Mouse (Mus musculus): ENCODE measurements at regions not wholly inside any gene's neighbourhood (a gene's known extent, or its start where the extent isn't known, plus 50 kb on each side); places are given as distances from the start of the nearest gene placed in this dataset.

- no peak for TF ChIP-seq MEF2A (IDR thresholded peaks at IDR 0.05; ENCODE audit: borderline replicate concordance, low read depth, low read length)
- TF ChIP-seq UBTF (IDR thresholded peaks at IDR 0.05; ENCODE audit: low read depth, low read length), result no peak
- no peak for TF ChIP-seq E2F4 (IDR thresholded peaks at IDR 0.05; ENCODE audit: insufficient replicate concordance, low read depth, low read length)
- TF ChIP-seq ELF1 (IDR thresholded peaks at IDR 0.05; ENCODE audit: low read depth, low read length), result no peak
- no peak for TF ChIP-seq SMC3 (IDR thresholded peaks at IDR 0.05; ENCODE audit: low read depth, low read length)
- dilution Hi-C loops (cut with MboI; ENCODE audit: extremely low pct_ligation_motif_present, extremely low pct_unique_long_range_greater_than_20kb, low sequenced_read_pairs), result no loop called here
- no peak overlapping the region for H3K9ac ChIP-seq (ENCODE audit: insufficient read depth, low read depth)
Observed at GRCm38 (mm10) chr11:16619736-16620135, 111.5 kb upstream of the Sec61g start.

GRCm38 (mm10) chr11:16623694-16624093, 115.4 kb upstream of the Sec61g start:
- peak; percentile 58 for TF ChIP-seq SMC3 (IDR thresholded peaks at IDR 0.05; ENCODE audit: low read depth, low read length)
- no peak for TF ChIP-seq USF2 (conservative IDR thresholded peaks at IDR 0.05; ENCODE audit: low read depth, low read length)
- no peak for TF ChIP-seq UBTF (IDR thresholded peaks at IDR 0.05; ENCODE audit: low read depth, low read length)
- no peak for TF ChIP-seq JUN (IDR thresholded peaks at IDR 0.05; ENCODE audit: insufficient read depth, low read depth, low read length)
- TF ChIP-seq POLR2AphosphoS2 (IDR thresholded peaks at IDR 0.05; ENCODE audit: low read depth, low read length), result no peak
- no peak for TF ChIP-seq NELFE (IDR thresholded peaks at IDR 0.05; ENCODE audit: low read depth, low read length)
- no peak for TF ChIP-seq ZMIZ1 (IDR thresholded peaks at IDR 0.05; ENCODE audit: low read depth, low read length)
- TF ChIP-seq RAD21 (IDR thresholded peaks at IDR 0.05; ENCODE audit: low read depth, low read length), result peak; percentile 51
- no peak for TF ChIP-seq E2F4 (IDR thresholded peaks at IDR 0.05; ENCODE audit: insufficient replicate concordance, low read depth, low read length)
- no peak for TF ChIP-seq IRF4 (IDR thresholded peaks at IDR 0.05; ENCODE audit: low read depth, low read length)
- TF ChIP-seq CTCF (conservative IDR thresholded peaks at IDR 0.05 in 1 of 2, IDR thresholded peaks at IDR 0.05 in 1 of 2; ENCODE audit: low read depth in 2 of 2, low read length in 2 of 2), result peak in 1 of 2 experiments; percentile 63; a peak in 2 of 4 replicates
- no peak for TF ChIP-seq MAX (IDR thresholded peaks at IDR 0.05; ENCODE audit: low read length)
- no peaks in the 10 kb centered on the region for H3K36me3 ChIP-seq (replicated peaks in 1 of 2; ENCODE audit: control insufficient read depth in 1 of 2, insufficient read depth in 1 of 2, low read length in 1 of 2)
- DNase-seq (ENCODE audit: extremely low read depth), result no peak
- no peak overlapping the region for H3K9ac ChIP-seq (ENCODE audit: insufficient read depth, low read depth)
- in situ Hi-C loops (cut with MboI; ENCODE audit: low pct_ligation_motif_present, low pct_unique_long_range_greater_than_20kb, low sequenced_read_pairs), result no loop called here
- peaks cover 2 to 4% of the 10 kb centered on the region in 2 experiments; a peak in 2 of 4 replicates for H3K4me1 ChIP-seq (ENCODE audit: control insufficient read depth in 1 of 2, insufficient read depth in 2 of 2)
- no peaks in the 10 kb centered on the region for H3K9me3 ChIP-seq (replicated peaks; ENCODE audit: low read length)
- dilution Hi-C loops (cut with MboI; ENCODE audit: extremely low pct_ligation_motif_present, extremely low pct_unique_long_range_greater_than_20kb, low sequenced_read_pairs), result no loop called here
- H3K79me2 ChIP-seq (replicated peaks; ENCODE audit: control insufficient read depth, extremely low read depth, insufficient read depth, poor library complexity, severe bottlenecking), result no peaks in the 10 kb centered on the region
- no peak overlapping the region for H3K27ac ChIP-seq (ENCODE audit: insufficient read depth, low read depth)
- H3K4me3 ChIP-seq (replicated peaks in 1 of 3; ENCODE audit: low read depth in 2 of 3, low read length in 2 of 3, poor library complexity in 1 of 3), result no peak overlapping the region
- no peaks in the 10 kb centered on the region for H3K27me3 ChIP-seq (replicated peaks)
- H3K4me2 ChIP-seq (ENCODE audit: insufficient read depth, low read depth, poor library complexity, severe bottlenecking), result no peak overlapping the region

More at GRCm38 (mm10) chr11:16619736-16620135, 111.5 kb upstream of the Sec61g start:
- Histone ChIP-seq H3K79me2 (replicated peaks; ENCODE audit: control insufficient read depth, extremely low read depth, insufficient read depth, poor library complexity, severe bottlenecking) (no peaks in the 10 kb centered on the region), H3K4me1 (ENCODE audit: control insufficient read depth in 1 of 2, insufficient read depth in 2 of 2) (0 out of 4 replicates have a peak, but pooled peaks cover 0 to 4% of the 10 kb centered on the region in 2 experiments), H3K4me2 (ENCODE audit: insufficient read depth, low read depth, poor library complexity, severe bottlenecking) (no peak overlapping the region), H3K4me3 (replicated peaks in 1 of 3; ENCODE audit: low read depth in 2 of 3, low read length in 2 of 3, poor library complexity in 1 of 3) (no peak overlapping the region), H3K36me3 (replicated peaks in 1 of 2; ENCODE audit: control insufficient read depth in 1 of 2, insufficient read depth in 1 of 2, low read length in 1 of 2) (no peaks in the 10 kb centered on the region), H3K9me3 (replicated peaks; ENCODE audit: low read length) (no peaks in the 10 kb centered on the region), H3K27me3 (replicated peaks) (no peaks in the 10 kb centered on the region), H3K27ac (ENCODE audit: insufficient read depth, low read depth) (no peak overlapping the region)
- no peak for DNase-seq (ENCODE audit: extremely low read depth)
- in situ Hi-C loops (cut with MboI; ENCODE audit: low pct_ligation_motif_present, low pct_unique_long_range_greater_than_20kb, low sequenced_read_pairs), result loop anchor here (5.0 kb wide), 1 partner anchor 92 kb away; no protein-coding TSS in a partner anchor
